Mouse (Mus musculus): ENCODE results near the gene Celf2. TPM values are rescaled to one million over a fixed set of nuclear protein-coding genes. Genes with fewer than 3 reads are reported as not detected.

The Celf2 gene
- polyA plus RNA-seq, 1 experiment from 2014 or later = 59.8 TPM

- Histone ChIP-seq H3K9ac (replicated peaks; ENCODE audit: low read depth, low read length) (no peak overlapping the region), H3K36me3 (ENCODE audit: control insufficient read depth, insufficient read depth, low read length) (no peaks in the 10 kb centered on the region), H3K27ac (ENCODE audit: low read length) (no peak overlapping the region), H3K4me1 (ENCODE audit: control insufficient read depth, insufficient read depth, low read length) (no peaks in the 10 kb centered on the region), H3K4me2 (replicated peaks; ENCODE audit: low read depth, low read length) (no peak overlapping the region), H3K9me3 (ENCODE audit: control insufficient read depth, low read depth, low read length) (no peaks in the 10 kb centered on the region), H3K27me3 (ENCODE audit: control insufficient read depth, insufficient read depth, low read length) (no peaks in the 10 kb centered on the region), H3K4me3 (ENCODE audit: low read depth, low read length) (no peak overlapping the region)
- ATAC-seq (ENCODE audit: insufficient number of reproducible peaks, insufficient read depth, low FRiP score, low read depth) = no peak
- 85% methylated on average over 4 of the region's 4 CpGs for WGBS
These were observed 141.6 kb downstream of the Celf2 start for GRCm38 (mm10) chr2:7367738-7368137.

GRCm38 (mm10) chr2:7359557-7359956 is 149.8 kb downstream of the Celf2 start:
- H3K4me2 ChIP-seq (replicated peaks; ENCODE audit: low read depth, low read length) = no peak overlapping the region
- no peak overlapping the region for H3K9ac ChIP-seq (replicated peaks; ENCODE audit: low read depth, low read length)
- no peaks in the 10 kb centered on the region for H3K36me3 ChIP-seq (ENCODE audit: control insufficient read depth, insufficient read depth, low read length)
- WGBS = 66% methylated on average over 5 of the region's 5 CpGs
- no peaks in the 10 kb centered on the region for H3K27me3 ChIP-seq (ENCODE audit: control insufficient read depth, insufficient read depth, low read length)
- H3K27ac ChIP-seq (ENCODE audit: low read length) = no peak overlapping the region
- no peak overlapping the region for H3K4me3 ChIP-seq (ENCODE audit: low read depth, low read length)
- no peak for ATAC-seq (ENCODE audit: insufficient number of reproducible peaks, insufficient read depth, low FRiP score, low read depth)
- no peaks in the 10 kb centered on the region for H3K4me1 ChIP-seq (ENCODE audit: control insufficient read depth, insufficient read depth, low read length)
- H3K9me3 ChIP-seq (ENCODE audit: control insufficient read depth, low read depth, low read length) = no peaks in the 10 kb centered on the region

GRCm38 (mm10) chr2:7358816-7359215 is 150.5 kb downstream of the Celf2 start:
- Histone ChIP-seq H3K9ac (replicated peaks; ENCODE audit: low read depth, low read length) (no peak overlapping the region), H3K4me2 (replicated peaks; ENCODE audit: low read depth, low read length) (no peak overlapping the region), H3K36me3 (ENCODE audit: control insufficient read depth, insufficient read depth, low read length) (no peaks in the 10 kb centered on the region), H3K4me1 (ENCODE audit: control insufficient read depth, insufficient read depth, low read length) (no peaks in the 10 kb centered on the region), H3K9me3 (ENCODE audit: control insufficient read depth, low read depth, low read length) (no peaks in the 10 kb centered on the region), H3K4me3 (ENCODE audit: low read depth, low read length) (no peak overlapping the region), H3K27ac (ENCODE audit: low read length) (no peak overlapping the region), H3K27me3 (ENCODE audit: control insufficient read depth, insufficient read depth, low read length) (no peaks in the 10 kb centered on the region)
- no peak for ATAC-seq (ENCODE audit: insufficient number of reproducible peaks, insufficient read depth, low FRiP score, low read depth)
- WGBS = 87% methylated on average over 3 of the region's 3 CpGs

GRCm38 (mm10) chr2:7351234-7351633 is 158.1 kb downstream of the Celf2 start:
- no peak for ATAC-seq (ENCODE audit: insufficient number of reproducible peaks, insufficient read depth, low FRiP score, low read depth)
- Histone ChIP-seq H3K4me2 (replicated peaks; ENCODE audit: low read depth, low read length) (no peak overlapping the region), H3K27me3 (ENCODE audit: control insufficient read depth, insufficient read depth, low read length) (no peaks in the 10 kb centered on the region), H3K4me3 (ENCODE audit: low read depth, low read length) (no peak overlapping the region), H3K27ac (ENCODE audit: low read length) (no peak overlapping the region), H3K9me3 (ENCODE audit: control insufficient read depth, low read depth, low read length) (no peaks in the 10 kb centered on the region), H3K36me3 (ENCODE audit: control insufficient read depth, insufficient read depth, low read length) (no peaks in the 10 kb centered on the region), H3K4me1 (ENCODE audit: control insufficient read depth, insufficient read depth, low read length) (peaks cover 2% of the 10 kb centered on the region; the same call in 1 of the 2 replicates), H3K9ac (replicated peaks; ENCODE audit: low read depth, low read length) (no peak overlapping the region)
- WGBS = 88% methylated on average over 5 of the region's 5 CpGs

GRCm38 (mm10) chr2:7346703-7347461 is 162.5 kb downstream of the Celf2 start:
- peaks cover 2% of the 10 kb centered on the region; the same call in 1 of the 2 replicates for H3K4me1 ChIP-seq (ENCODE audit: control insufficient read depth, insufficient read depth, low read length)
- ATAC-seq (ENCODE audit: insufficient number of reproducible peaks, insufficient read depth, low FRiP score, low read depth) = no peak
- H3K36me3 ChIP-seq (ENCODE audit: control insufficient read depth, insufficient read depth, low read length) = no peaks in the 10 kb centered on the region
- H3K27me3 ChIP-seq (ENCODE audit: control insufficient read depth, insufficient read depth, low read length) = no peaks in the 10 kb centered on the region
- H3K9ac ChIP-seq (replicated peaks; ENCODE audit: low read depth, low read length) = no peak overlapping the region
- no peak overlapping the region for H3K4me2 ChIP-seq (replicated peaks; ENCODE audit: low read depth, low read length)
- 38% methylated on average over 4 of the region's 4 CpGs for WGBS
- H3K4me3 ChIP-seq (ENCODE audit: low read depth, low read length) = no peak overlapping the region
- no peak overlapping the region for H3K27ac ChIP-seq (ENCODE audit: low read length)
- H3K9me3 ChIP-seq (ENCODE audit: control insufficient read depth, low read depth, low read length) = no peaks in the 10 kb centered on the region

GRCm38 (mm10) chr2:7344951-7345350 is 164.4 kb downstream of the Celf2 start:
- H3K36me3 ChIP-seq (ENCODE audit: control insufficient read depth, insufficient read depth, low read length) = no peaks in the 10 kb centered on the region
- ATAC-seq (ENCODE audit: insufficient number of reproducible peaks, insufficient read depth, low FRiP score, low read depth) = no peak
- H3K4me1 ChIP-seq (ENCODE audit: control insufficient read depth, insufficient read depth, low read length) = peaks cover 2% of the 10 kb centered on the region; the same call in 1 of the 2 replicates
- H3K9ac ChIP-seq (replicated peaks; ENCODE audit: low read depth, low read length) = no peak overlapping the region
- H3K9me3 ChIP-seq (ENCODE audit: control insufficient read depth, low read depth, low read length) = no peaks in the 10 kb centered on the region
- no peak overlapping the region for H3K4me2 ChIP-seq (replicated peaks; ENCODE audit: low read depth, low read length)
- no peak overlapping the region for H3K27ac ChIP-seq (ENCODE audit: low read length)
- WGBS = 78% methylated on average over 2 of the region's 2 CpGs
- no peak overlapping the region for H3K4me3 ChIP-seq (ENCODE audit: low read depth, low read length)
- no peaks in the 10 kb centered on the region for H3K27me3 ChIP-seq (ENCODE audit: control insufficient read depth, insufficient read depth, low read length)

- no peaks in the 10 kb centered on the region for H3K27me3 ChIP-seq (ENCODE audit: control insufficient read depth, insufficient read depth, low read length)
- H3K4me2 ChIP-seq (replicated peaks; ENCODE audit: low read depth, low read length) = no peak overlapping the region
- H3K4me3 ChIP-seq (ENCODE audit: low read depth, low read length) = no peak overlapping the region
- no peak overlapping the region for H3K9ac ChIP-seq (replicated peaks; ENCODE audit: low read depth, low read length)
- no peak overlapping the region for H3K27ac ChIP-seq (ENCODE audit: low read length)
- no peaks in the 10 kb centered on the region for H3K9me3 ChIP-seq (ENCODE audit: control insufficient read depth, low read depth, low read length)
- H3K36me3 ChIP-seq (ENCODE audit: control insufficient read depth, insufficient read depth, low read length) = no peaks in the 10 kb centered on the region
- ATAC-seq (ENCODE audit: insufficient number of reproducible peaks, insufficient read depth, low FRiP score, low read depth) = no peak
- H3K4me1 ChIP-seq (ENCODE audit: control insufficient read depth, insufficient read depth, low read length) = no peaks in the 10 kb centered on the region
- 63% methylated on average over 8 of the region's 8 CpGs for WGBS
These were observed 166.4 kb downstream of the Celf2 start for GRCm38 (mm10) chr2:7342911-7343478.

GRCm38 (mm10) chr2:7334846-7335245 is 174.5 kb downstream of the Celf2 start:
- no peak for ATAC-seq (ENCODE audit: insufficient number of reproducible peaks, insufficient read depth, low FRiP score, low read depth)
- no peaks in the 10 kb centered on the region for H3K4me1 ChIP-seq (ENCODE audit: control insufficient read depth, insufficient read depth, low read length)
- no peaks in the 10 kb centered on the region for H3K9me3 ChIP-seq (ENCODE audit: control insufficient read depth, low read depth, low read length)
- 54% methylated on average over 2 of the region's 2 CpGs for WGBS
- no peak overlapping the region for H3K4me2 ChIP-seq (replicated peaks; ENCODE audit: low read depth, low read length)
- H3K36me3 ChIP-seq (ENCODE audit: control insufficient read depth, insufficient read depth, low read length) = no peaks in the 10 kb centered on the region
- H3K27ac ChIP-seq (ENCODE audit: low read length) = no peak overlapping the region
- no peak overlapping the region for H3K4me3 ChIP-seq (ENCODE audit: low read depth, low read length)
- no peaks in the 10 kb centered on the region for H3K27me3 ChIP-seq (ENCODE audit: control insufficient read depth, insufficient read depth, low read length)
- no peak overlapping the region for H3K9ac ChIP-seq (replicated peaks; ENCODE audit: low read depth, low read length)
